Mouse (Mus musculus) lung, postnatal 0 days (tissue): ENCODE measurements around the gene Nlrc5. TPM values are rescaled to one million over a fixed set of nuclear protein-coding genes. Genes with fewer than 3 reads are reported as not detected.

Source experiments
- ATAC-seq: fragments of 200-750 bp; cut with Nextera tagmentation; 2 replicates; pipeline ENCODE4 v1.8.0; 2017; ENCODE audit warnings: moderate library complexity
- DNase-seq: peaks from one replicate; pipeline ENCODE4 v3.0.0-alpha.2; 2016; ENCODE audit warnings: low spot score
- H3K27ac ChIP-seq: fragments of 300-500 bp; sonication (generic); 2 replicates; pipeline ENCODE4 v1.5.1; 2014; ENCODE audit warnings: antibody characterized with exemption, mild to moderate bottlenecking, low read length, mixed read lengths
- H3K27me3 ChIP-seq: fragments of 300-500 bp; sonication (generic); replicated peaks from 2 replicates; pipeline ENCODE4 v1.6.1; 2014; ENCODE audit warnings: low read length, mixed read lengths; ENCODE audit not compliant: insufficient read depth
- H3K36me3 ChIP-seq: fragments of 300-500 bp; sonication (generic); 2 replicates; pipeline ENCODE4 v1.6.1; 2014; ENCODE audit warnings: low read length, mixed read lengths; ENCODE audit not compliant: insufficient read depth
- H3K4me1 ChIP-seq: fragments of 300-500 bp; sonication (generic); 2 replicates; pipeline ENCODE4 v1.6.1; 2014; ENCODE audit warnings: antibody characterized with exemption, low read depth, low read length, mixed read lengths; ENCODE audit not compliant: insufficient read depth
- H3K4me2 ChIP-seq: fragments of 300-500 bp; sonication (generic); replicated peaks from 2 replicates; pipeline ENCODE4 v1.6.1; 2014; ENCODE audit warnings: low read depth, mild to moderate bottlenecking, low read length, moderate library complexity, mixed read lengths
- H3K4me3 ChIP-seq: fragments of 300-500 bp; sonication (generic); 2 replicates; pipeline ENCODE4 v1.5.1; 2014; ENCODE audit warnings: low read depth, low read length
- H3K9ac ChIP-seq: fragments of 300-500 bp; sonication (generic); replicated peaks from 2 replicates; pipeline ENCODE4 v1.6.1; 2014; ENCODE audit warnings: low read depth, mild to moderate bottlenecking
- H3K9me3 ChIP-seq: fragments of 300-500 bp; sonication (generic); 2 replicates; pipeline ENCODE4 v1.6.1; 2016; ENCODE audit warnings: low read length, mixed read lengths
- CTCF ChIP-seq: IDR thresholded peaks from 2 replicates; pipeline ENCODE4 v1.5.1; 2016; ENCODE audit warnings: antibody characterized with exemption, mild to moderate bottlenecking
- EP300 ChIP-seq: IDR thresholded peaks from 2 replicates; pipeline ENCODE4 v1.6.1; 2016; ENCODE audit warnings: antibody characterized with exemption, mild to moderate bottlenecking, control low read depth
- WGBS: fragments of 180-500 bp; shearing (Covaris S2); extraction: QIAGEN DNeasy Blood & Tissue Kit; methylation state at CpG from one replicate; pipeline ENCODE4 v1.1.7; 2014; 5-methylcytosine and 5-hydroxymethylcytosine counted together
- polyA plus RNA-seq: library from polyadenylated mRNA; unstranded; fragments of >200 nt; fragmentation: Nextera tagmentation; extraction: Ambion mirVana; gene quantifications from 2 replicates; pipeline ENCODE4 v1.2.1, GENCODE M21; 2015

Gene Nlrc5
- polyA plus RNA-seq, 1 experiment from 2014 or later: 0.42 TPM

DNA sequence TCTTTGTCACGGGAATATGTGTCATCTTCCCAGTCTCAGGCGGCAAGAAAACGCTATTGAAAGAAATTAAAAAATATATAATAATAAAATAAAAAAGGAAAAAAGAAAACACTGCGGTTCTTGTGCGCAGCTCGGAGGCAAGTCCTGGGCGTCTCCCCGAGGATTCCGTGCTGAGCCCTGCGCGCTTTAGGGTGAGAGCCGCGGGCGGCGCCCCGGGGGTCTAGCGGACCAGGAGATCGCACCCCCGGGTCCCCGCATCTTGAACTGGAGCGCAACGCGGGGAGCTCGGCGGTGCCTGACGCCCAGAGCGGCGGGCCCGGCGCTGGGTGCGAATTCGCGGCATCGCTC lies 98.3 kb downstream of the Nlrc5 start:
- Histone ChIP-seq H3K27me3 (no peaks in the 10 kb centered on the region), H3K27ac (no peak overlapping the region), H3K9me3 (no peaks in the 10 kb centered on the region), H3K4me1 (no peaks in the 10 kb centered on the region), H3K4me3 (peak overlapping the region; percentile 59), H3K36me3 (no peaks in the 10 kb centered on the region), H3K4me2 (peak overlapping the region; percentile 94), H3K9ac (peak overlapping the region; percentile 41; the same call in 1 of the 2 replicates)
- TF ChIP-seq EP300 (no peak), CTCF (no peak)
- WGBS: 1% methylated on average over 32 of the region's 34 CpGs
- ATAC-seq (peak; percentile 11; the same call in 1 of the 2 replicates), DNase-seq (no peak)

DNA sequence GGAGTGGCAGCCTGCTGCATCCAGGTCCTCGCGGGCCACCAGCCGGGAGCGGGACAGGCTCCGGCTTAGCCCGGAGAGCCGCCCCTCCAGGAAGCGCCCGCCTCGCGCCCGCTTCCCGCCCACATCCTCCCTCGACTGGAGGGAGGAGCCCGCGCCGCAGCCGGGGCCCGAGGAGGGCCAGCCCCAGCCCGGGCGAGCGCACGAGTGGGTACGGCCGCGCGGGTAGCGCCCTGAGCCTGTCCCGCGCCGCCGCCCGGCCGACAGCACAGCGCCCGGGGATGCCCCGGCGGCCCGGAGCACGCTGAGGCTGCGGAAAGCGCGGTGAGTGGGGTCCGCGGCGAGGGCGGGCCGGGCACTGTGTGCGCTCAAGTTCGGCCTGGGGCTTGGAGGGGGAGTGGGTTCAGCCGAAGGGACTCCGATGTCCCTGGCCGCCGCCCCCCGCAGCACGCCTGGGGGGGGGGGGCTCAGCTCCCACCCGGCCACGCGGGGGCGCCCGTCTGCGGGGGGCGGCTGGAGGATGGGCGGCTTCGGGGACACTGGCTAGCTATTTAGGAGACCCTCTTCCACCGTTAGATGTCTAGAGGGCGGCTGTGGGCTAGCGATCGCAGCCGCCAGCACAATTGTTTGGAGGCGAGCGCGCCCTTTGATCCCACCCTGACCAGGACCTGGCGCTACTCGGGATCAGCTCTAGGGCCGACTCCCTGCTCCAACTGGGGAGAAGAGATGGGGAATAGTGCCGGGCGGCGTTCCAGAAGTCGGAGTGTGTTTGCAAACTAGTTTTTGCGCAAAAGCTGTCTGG lies 98.9 kb downstream of the Nlrc5 start, which contains the start of gene Cpne2:
Cpne2 (plus strand) TSS at position 118 of the 799 bp plus-strand sequence.
- no peaks in the 10 kb centered on the region for H3K4me1 ChIP-seq
- under 1% methylated on average over 51 of the region's 81 CpGs for WGBS
- H3K27ac ChIP-seq: no peak within 1 kb of the TSS
- H3K27me3 ChIP-seq: no peaks in the 10 kb centered on the region
- peak within 1 kb of the TSS; percentile 59 for H3K4me3 ChIP-seq
- no peak for TF ChIP-seq EP300
- peak; percentile 41; the same call in 1 of the 2 replicates for TF ChIP-seq CTCF
- peak within 1 kb of the TSS; percentile 94 for H3K4me2 ChIP-seq
- peak within 1 kb of the TSS; percentile 41; the same call in 1 of the 2 replicates for H3K9ac ChIP-seq
- no peaks in the 10 kb centered on the region for H3K9me3 ChIP-seq
- peak; percentile 79 for DNase-seq
- H3K36me3 ChIP-seq: no peaks in the 10 kb centered on the region
- peak; percentile 91 for ATAC-seq

DNA sequence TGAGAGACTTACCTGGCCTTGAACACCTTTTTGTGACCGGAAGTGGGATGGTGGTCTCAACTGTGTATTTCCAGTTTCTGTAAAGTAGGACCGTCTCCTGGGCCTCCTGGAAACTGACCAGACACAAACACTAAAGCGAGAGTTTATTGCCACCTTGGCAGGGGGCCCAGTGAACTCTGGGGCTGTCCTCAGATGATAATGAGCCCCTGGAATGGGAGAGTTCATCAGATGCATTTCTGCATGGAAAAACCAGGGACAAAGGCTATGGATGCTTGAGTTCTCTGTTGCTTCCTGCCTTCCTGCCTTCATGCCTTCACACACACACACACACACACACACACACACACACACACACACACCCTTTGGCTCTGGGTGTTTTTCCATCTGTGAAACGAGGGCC lies 100.5 kb downstream of the Nlrc5 start:
- Histone ChIP-seq H3K9ac (no peak overlapping the region), H3K4me1 (no peaks in the 10 kb centered on the region), H3K4me2 (no peak overlapping the region), H3K27ac (no peak overlapping the region), H3K27me3 (no peaks in the 10 kb centered on the region), H3K36me3 (no peaks in the 10 kb centered on the region), H3K4me3 (no peak overlapping the region), H3K9me3 (no peaks in the 10 kb centered on the region)
- no peak for DNase-seq
- WGBS: 27% methylated on average over 4 of the region's 4 CpGs
- ATAC-seq: no peak
- TF ChIP-seq EP300: no peak
- TF ChIP-seq CTCF: no peak

DNA sequence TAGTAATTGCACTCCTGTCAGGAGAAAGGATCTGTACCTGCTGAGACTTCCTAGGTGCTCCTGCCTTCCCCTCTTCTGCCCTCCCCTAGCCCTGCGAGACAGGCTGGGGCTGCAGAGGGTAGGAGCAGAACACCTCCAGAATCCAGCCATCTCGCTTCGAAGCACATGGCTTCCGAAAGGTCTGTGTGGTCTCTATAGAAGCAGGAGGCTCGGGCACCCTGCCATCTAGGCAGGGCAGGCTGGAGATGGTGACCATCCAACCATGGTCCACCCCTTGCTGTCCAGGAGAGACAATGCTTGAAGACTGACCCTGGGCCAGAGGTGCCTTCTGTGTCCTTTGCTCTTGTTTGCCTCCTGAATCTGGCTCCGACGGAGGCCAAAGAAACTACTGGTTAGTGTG lies 101.5 kb downstream of the Nlrc5 start:
- Histone ChIP-seq H3K4me1 (no peaks in the 10 kb centered on the region), H3K9me3 (no peaks in the 10 kb centered on the region), H3K4me3 (no peak overlapping the region), H3K27me3 (no peaks in the 10 kb centered on the region), H3K4me2 (no peak overlapping the region), H3K27ac (no peak overlapping the region), H3K9ac (no peak overlapping the region), H3K36me3 (no peaks in the 10 kb centered on the region)
- DNase-seq (no peak), ATAC-seq (no peak)
- TF ChIP-seq EP300 (no peak), CTCF (no peak)
- 84% methylated on average over 7 of the region's 7 CpGs for WGBS

DNA sequence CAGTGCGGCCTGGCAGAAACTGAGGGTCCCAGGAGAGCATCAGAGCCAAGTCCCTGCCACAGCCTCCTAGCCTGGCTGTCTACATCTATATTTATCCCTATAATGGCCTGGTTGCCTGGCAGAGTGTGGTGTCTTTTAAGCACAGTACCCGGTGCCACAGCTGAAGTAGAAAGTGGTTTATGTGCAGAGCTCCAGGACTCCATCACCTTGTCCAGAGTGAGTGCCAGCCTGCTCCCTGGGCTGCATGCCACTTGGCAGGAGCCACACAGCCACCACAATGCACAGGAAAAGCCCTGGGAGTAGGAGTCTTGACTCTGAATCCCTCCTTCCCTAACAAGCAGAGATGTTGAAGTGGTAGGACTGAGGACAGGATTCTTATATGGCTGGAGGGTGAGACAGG lies 103.3 kb downstream of the Nlrc5 start:
- WGBS: 78% methylated on average over 2 of the region's 2 CpGs
- no peak for ATAC-seq
- Histone ChIP-seq H3K4me2 (no peak overlapping the region), H3K36me3 (no peaks in the 10 kb centered on the region), H3K27me3 (no peaks in the 10 kb centered on the region), H3K9me3 (no peaks in the 10 kb centered on the region), H3K4me1 (no peaks in the 10 kb centered on the region), H3K27ac (no peak overlapping the region), H3K9ac (no peak overlapping the region), H3K4me3 (no peak overlapping the region)
- DNase-seq: no peak
- no peak for TF ChIP-seq EP300
- no peak for TF ChIP-seq CTCF

DNA sequence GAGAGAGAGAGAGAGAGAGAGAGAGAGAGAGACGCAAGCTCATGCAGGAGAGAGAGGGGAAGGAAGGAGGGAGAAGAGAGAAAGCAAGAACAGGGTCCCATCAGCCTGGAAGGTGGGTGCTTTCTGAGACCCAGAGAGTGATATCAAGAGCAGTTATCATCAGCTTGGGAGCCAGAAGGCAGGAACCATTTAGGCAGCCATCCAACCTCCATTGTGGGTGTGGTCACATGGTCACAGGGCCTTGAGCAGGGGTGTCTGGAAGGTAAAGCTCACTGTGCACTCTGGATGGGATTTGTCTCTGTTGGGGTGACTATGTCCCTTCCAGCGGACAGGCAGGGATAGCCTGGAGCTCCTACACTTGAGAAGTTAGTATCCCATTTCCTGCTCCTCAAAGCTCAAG lies 105.9 kb downstream of the Nlrc5 start:
- no peak for ATAC-seq
- Histone ChIP-seq H3K4me2 (no peak overlapping the region), H3K27ac (no peak overlapping the region), H3K4me3 (no peak overlapping the region), H3K9ac (no peak overlapping the region), H3K27me3 (no peaks in the 10 kb centered on the region), H3K4me1 (no peaks in the 10 kb centered on the region), H3K36me3 (no peaks in the 10 kb centered on the region), H3K9me3 (no peaks in the 10 kb centered on the region)
- 83% methylated on average over 2 of the region's 2 CpGs for WGBS
- no peak for DNase-seq
- TF ChIP-seq CTCF (no peak), EP300 (no peak)
